Mouse (Mus musculus) embryonic facial prominence, embryonic 10.5 days (tissue): ENCODE data around the gene Gm2a. TPM values are rescaled to one million over a fixed set of nuclear protein-coding genes. Genes with fewer than 3 reads are reported as not detected.

Source experiments
- DNase-seq: peaks from one replicate; pipeline ENCODE4 v3.0.0-alpha.2; 2017; ENCODE audit warnings: low spot score
- H3K27ac ChIP-seq: fragments of 300-500 bp; sonication (generic); replicated peaks from 2 replicates; pipeline ENCODE4 v1.5.1; 2016; ENCODE audit warnings: mild to moderate bottlenecking
- H3K27me3 ChIP-seq: fragments of 300-500 bp; sonication (generic); replicated peaks from 2 replicates; pipeline ENCODE4 v1.6.1; 2016; ENCODE audit warnings: low read depth, mild to moderate bottlenecking; ENCODE audit not compliant: poor library complexity, severe bottlenecking
- H3K36me3 ChIP-seq: fragments of 300-500 bp; sonication (generic); replicated peaks from 2 replicates; pipeline ENCODE4 v1.6.1; 2016; ENCODE audit warnings: mild to moderate bottlenecking, moderate library complexity
- H3K4me1 ChIP-seq: fragments of 300-500 bp; sonication (generic); 2 replicates; pipeline ENCODE4 v1.6.1; 2016
- H3K4me3 ChIP-seq: fragments of 300-500 bp; sonication (generic); 2 replicates; pipeline ENCODE4 v1.5.1; 2016; ENCODE audit warnings: mild to moderate bottlenecking, moderate library complexity
- H3K9me3 ChIP-seq: fragments of 300-500 bp; sonication (generic); 2 replicates; pipeline ENCODE4 v1.6.1; 2016; ENCODE audit warnings: mild to moderate bottlenecking
- WGBS: fragments of 180-500 bp; shearing (Covaris S2); methylation state at CpG from one replicate; pipeline ENCODE4 v1.1.7; 2016; 5-methylcytosine and 5-hydroxymethylcytosine counted together
- polyA plus RNA-seq: library from polyadenylated mRNA; unstranded; fragments of >200 nt; fragmentation: Nextera tagmentation; extraction: Ambion mirVana; gene quantifications from 2 replicates; pipeline ENCODE4 v1.2.1, GENCODE M21; 2016

The Gm2a gene
- 7.2 and 7.3 TPM in 2 replicates for polyA plus RNA-seq

DNA sequence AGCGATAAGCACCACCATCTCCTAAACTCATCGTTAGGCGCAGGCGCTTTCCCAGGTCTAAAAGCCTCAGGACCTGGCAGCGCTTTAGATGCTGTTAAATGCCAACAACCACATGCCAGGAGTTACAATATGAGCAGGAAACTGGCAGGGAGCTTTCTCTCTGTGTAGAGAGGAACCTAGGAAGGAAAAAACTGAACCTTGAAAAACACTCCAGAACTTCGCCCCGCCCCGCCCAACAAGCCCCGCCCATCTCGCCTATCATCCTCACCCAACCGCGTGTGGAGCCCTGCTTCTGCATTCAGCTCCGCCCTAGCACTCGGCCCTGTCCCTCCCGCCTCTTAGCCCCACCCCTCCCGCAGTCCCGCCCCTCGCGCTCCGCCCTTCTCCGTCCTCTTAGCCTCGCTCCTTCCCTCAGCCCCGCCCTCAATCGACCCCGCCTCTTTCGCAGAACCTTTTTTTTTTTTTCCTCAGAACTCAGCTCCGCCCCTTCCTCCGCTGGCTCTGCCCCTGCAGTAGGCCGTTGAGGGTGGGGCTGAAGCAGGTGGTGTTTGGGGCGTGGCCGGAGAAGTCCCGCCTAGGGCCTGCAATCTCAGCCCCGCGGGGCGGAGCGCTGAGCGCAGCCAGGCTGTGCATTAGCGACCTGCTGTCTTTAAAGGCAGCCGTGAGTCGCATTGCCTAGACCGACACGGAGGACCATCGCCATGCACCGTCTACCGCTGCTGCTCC is at the start of gene Gm2a:
Gm2a (plus strand) TSS at position 653 of the 726 bp plus-strand sequence.
- peak; percentile 99 for DNase-seq
- H3K9me3 ChIP-seq: no peaks in the 10 kb centered on the region
- peak within 1 kb of the TSS; percentile 79 for H3K27ac ChIP-seq
- no peaks in the 10 kb centered on the region for H3K36me3 ChIP-seq
- H3K4me1 ChIP-seq: peaks cover 15% of the 10 kb centered on the region
- 2% methylated on average over 45 of the region's 45 CpGs for whole genome bisulfite sequencing
- H3K27me3 ChIP-seq: peaks cover 8% of the 10 kb centered on the region; the same call in 1 of the 2 replicates
- H3K4me3 ChIP-seq: peak within 1 kb of the TSS; percentile 69

DNA sequence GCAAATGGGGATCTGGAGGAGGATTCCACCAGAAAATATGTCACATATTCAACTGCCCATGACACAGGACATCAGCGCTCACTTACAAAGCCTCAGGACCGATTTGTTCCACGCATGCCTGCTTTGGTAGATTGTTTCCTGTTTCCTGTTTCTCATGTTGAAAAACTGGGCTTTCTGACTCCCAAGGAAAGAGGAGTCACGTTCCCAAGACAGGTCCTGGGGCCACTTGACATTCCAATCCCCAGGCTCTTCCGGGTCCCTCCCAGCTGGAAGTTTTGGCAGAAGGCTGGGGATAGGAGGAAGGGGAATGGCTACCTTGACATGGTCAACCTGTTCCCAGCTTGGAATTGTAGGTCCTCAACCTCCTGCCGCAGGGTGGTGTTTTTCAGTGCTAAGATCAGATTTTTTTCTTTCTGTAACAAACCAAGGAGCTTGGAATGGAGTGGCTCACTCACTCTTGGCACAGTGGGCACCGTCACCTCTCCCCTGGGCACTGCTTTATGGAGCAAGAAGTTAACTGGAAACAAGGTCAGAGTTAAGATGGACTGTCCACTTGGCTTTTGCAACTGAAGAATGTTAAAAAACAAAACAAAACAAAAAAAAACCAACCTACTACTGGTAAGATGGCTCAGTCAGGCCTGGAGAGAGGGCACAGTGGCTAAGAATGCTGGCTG is 46.9 kb upstream of the Gm2a start:
- Histone ChIP-seq H3K36me3 (no peaks in the 10 kb centered on the region), H3K9me3 (no peaks in the 10 kb centered on the region), H3K4me1 (no peaks in the 10 kb centered on the region), H3K27me3 (no peaks in the 10 kb centered on the region), H3K27ac (no peak overlapping the region), H3K4me3 (no peak overlapping the region)
- WGBS: 69% methylated on average over 7 of the region's 7 CpGs
- no peak for DNase-seq

GRCm38 (mm10) chr11:55057511-55057910 is 40.4 kb upstream of the Gm2a start:
- Histone ChIP-seq H3K4me3 (no peak overlapping the region), H3K9me3 (no peaks in the 10 kb centered on the region)
- WGBS: 81% methylated on average over 3 of the region's 3 CpGs

GRCm38 (mm10) chr11:55060802-55061201 is 37.1 kb upstream of the Gm2a start:
- DNase-seq: no peak
- Histone ChIP-seq H3K27ac (no peak overlapping the region), H3K4me1 (peaks cover 9% of the 10 kb centered on the region), H3K9me3 (no peaks in the 10 kb centered on the region), H3K4me3 (no peak overlapping the region), H3K36me3 (no peaks in the 10 kb centered on the region), H3K27me3 (no peaks in the 10 kb centered on the region)
- WGBS: 91% methylated on average over 5 of the region's 5 CpGs

More at GRCm38 (mm10) chr11:55057511-55057910, 40.4 kb upstream of the Gm2a start:
- H3K4me1 ChIP-seq: peaks cover under 1% of the 10 kb centered on the region; the same call in 1 of the 2 replicates
- no peak overlapping the region for H3K27ac ChIP-seq
- H3K36me3 ChIP-seq: no peaks in the 10 kb centered on the region
- no peak for DNase-seq
- H3K27me3 ChIP-seq: no peaks in the 10 kb centered on the region

- H3K9me3 ChIP-seq: no peaks in the 10 kb centered on the region
- H3K27ac ChIP-seq: no peak overlapping the region
- peaks cover 9% of the 10 kb centered on the region for H3K4me1 ChIP-seq
- no peak for DNase-seq
- H3K4me3 ChIP-seq: no peak overlapping the region
- WGBS: 41% methylated on average over 5 of the region's 5 CpGs
- H3K36me3 ChIP-seq: no peaks in the 10 kb centered on the region
- H3K27me3 ChIP-seq: no peaks in the 10 kb centered on the region
Observed at GRCm38 (mm10) chr11:55062856-55063255, 35.1 kb upstream of the Gm2a start.

DNA sequence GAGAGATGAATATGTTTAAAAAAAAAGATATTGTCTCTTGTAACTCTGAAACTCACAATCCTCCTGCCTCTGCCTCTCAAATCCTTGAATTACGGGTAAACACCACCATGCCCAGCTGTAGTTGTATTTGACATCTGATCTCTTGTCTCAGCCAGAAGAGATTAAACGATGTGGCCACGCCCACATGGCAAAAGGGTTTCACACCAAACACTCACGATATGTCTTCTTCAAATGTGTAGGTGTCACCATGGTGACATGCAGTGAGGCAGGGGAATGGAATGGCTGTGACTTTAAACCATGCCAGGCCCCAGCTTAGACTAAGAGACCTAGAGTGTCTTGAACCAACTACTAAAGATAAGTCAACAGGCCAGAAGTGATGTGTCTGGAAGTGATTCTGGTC is 31.0 kb upstream of the Gm2a start:
- Histone ChIP-seq H3K27me3 (no peaks in the 10 kb centered on the region), H3K27ac (no peak overlapping the region), H3K4me3 (no peak overlapping the region), H3K9me3 (no peaks in the 10 kb centered on the region), H3K4me1 (peaks cover 13% of the 10 kb centered on the region), H3K36me3 (no peaks in the 10 kb centered on the region)
- 67% methylated on average over 4 of the region's 4 CpGs for WGBS
- DNase-seq: no peak

DNA sequence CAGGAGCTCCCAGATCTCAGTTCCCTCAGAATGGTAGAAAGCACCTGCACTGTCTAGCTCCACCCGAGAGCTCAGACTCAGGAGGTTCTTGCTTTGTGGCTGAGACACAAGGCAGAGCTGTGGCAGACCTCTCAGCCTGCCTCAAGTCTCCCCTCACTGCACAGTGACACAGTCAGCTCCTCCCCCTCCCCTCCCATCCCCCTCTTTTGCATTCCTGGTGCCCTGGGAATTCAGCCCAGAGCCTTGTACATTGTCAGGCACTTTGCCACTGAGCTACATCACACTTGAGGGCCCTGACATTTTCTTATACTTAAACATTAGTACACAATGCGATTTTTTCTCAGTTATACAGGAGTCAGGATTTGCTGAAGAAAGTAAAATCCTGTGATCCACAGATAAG is 28.9 kb upstream of the Gm2a start:
- WGBS: 56% methylated on average over 2 of the region's 2 CpGs
- no peaks in the 10 kb centered on the region for H3K27me3 ChIP-seq
- no peak overlapping the region for H3K4me3 ChIP-seq
- no peak overlapping the region for H3K27ac ChIP-seq
- H3K36me3 ChIP-seq: no peaks in the 10 kb centered on the region
- peaks cover 10% of the 10 kb centered on the region; the same call in 1 of the 2 replicates for H3K4me1 ChIP-seq
- no peak for DNase-seq
- no peaks in the 10 kb centered on the region for H3K9me3 ChIP-seq

DNA sequence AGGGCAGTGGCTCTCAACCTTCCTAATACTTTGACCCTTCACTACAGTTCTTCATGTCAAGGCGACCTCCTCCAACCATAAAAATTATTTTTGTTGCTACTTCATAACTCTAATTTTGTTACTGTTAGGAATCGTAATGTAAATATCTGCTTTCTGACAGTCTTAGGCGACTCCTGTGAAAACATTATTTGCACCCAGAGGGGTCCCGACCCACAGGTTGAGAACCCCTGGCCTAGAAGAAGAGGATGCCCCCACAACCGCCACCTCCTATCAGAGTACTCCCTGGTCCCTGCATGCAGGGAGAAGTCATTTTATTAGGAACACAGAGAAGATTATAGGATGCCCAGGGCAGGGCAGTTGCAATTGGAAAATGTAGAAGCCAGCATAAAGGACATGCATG is 26.6 kb upstream of the Gm2a start:
- Histone ChIP-seq H3K36me3 (no peaks in the 10 kb centered on the region), H3K4me1 (peaks cover 10% of the 10 kb centered on the region; the same call in 1 of the 2 replicates), H3K27me3 (0 out of 2 replicates have a peak, but pooled peaks cover 9% of the 10 kb centered on the region), H3K4me3 (no peak overlapping the region), H3K9me3 (no peaks in the 10 kb centered on the region), H3K27ac (no peak overlapping the region)
- DNase-seq: no peak
- WGBS: 87% methylated on average over 5 of the region's 5 CpGs

- H3K4me3 ChIP-seq: no peak overlapping the region
- peaks cover 20% of the 10 kb centered on the region for H3K27me3 ChIP-seq
- H3K9me3 ChIP-seq: no peaks in the 10 kb centered on the region
- 87% methylated on average over 8 of the region's 8 CpGs for WGBS
- H3K4me1 ChIP-seq: peaks cover 20% of the 10 kb centered on the region
- no peaks in the 10 kb centered on the region for H3K36me3 ChIP-seq
- H3K27ac ChIP-seq: no peak overlapping the region
- no peak for DNase-seq
Observed at GRCm38 (mm10) chr11:55072467-55072866, 25.4 kb upstream of the Gm2a start.

- no peaks in the 10 kb centered on the region for H3K36me3 ChIP-seq
- H3K4me1 ChIP-seq: peaks cover 27% of the 10 kb centered on the region
- peaks cover 27% of the 10 kb centered on the region for H3K27me3 ChIP-seq
- H3K27ac ChIP-seq: no peak overlapping the region
- 71% methylated on average over 10 of the region's 10 CpGs for WGBS
- H3K4me3 ChIP-seq: no peak overlapping the region
- no peaks in the 10 kb centered on the region for H3K9me3 ChIP-seq
- DNase-seq: no peak
Observed at GRCm38 (mm10) chr11:55073191-55073590, 24.7 kb upstream of the Gm2a start.

DNA sequence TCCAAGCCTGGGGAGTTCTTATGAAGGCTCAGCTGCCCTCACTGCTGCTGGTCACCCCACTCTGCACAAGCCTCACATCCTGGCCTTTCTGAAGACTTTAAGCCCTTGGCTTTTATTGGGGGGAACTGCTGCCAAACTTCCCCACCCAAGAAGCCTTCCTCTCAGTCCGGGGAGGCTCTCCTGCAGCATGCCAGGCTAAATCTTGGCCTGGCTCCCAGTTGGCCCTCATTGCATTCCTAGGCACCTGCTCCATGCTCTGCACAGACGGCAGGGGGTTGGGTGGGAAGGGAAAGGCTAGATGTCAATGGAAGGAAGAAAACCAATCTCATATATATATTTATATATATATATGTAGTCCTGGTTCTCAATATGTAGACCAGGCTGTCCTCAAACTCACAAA is 22.3 kb upstream of the Gm2a start:
- H3K9me3 ChIP-seq: no peaks in the 10 kb centered on the region
- whole genome bisulfite sequencing: 79% methylated on average over 2 of the region's 2 CpGs
- no peak overlapping the region for H3K4me3 ChIP-seq
- peaks cover 44% of the 10 kb centered on the region for H3K27me3 ChIP-seq
- no peak overlapping the region for H3K27ac ChIP-seq
- DNase-seq: no peak
- no peaks in the 10 kb centered on the region for H3K36me3 ChIP-seq
- H3K4me1 ChIP-seq: peaks cover 26% of the 10 kb centered on the region

GRCm38 (mm10) chr11:55076234-55076633 is 21.7 kb upstream of the Gm2a start:
- H3K9me3 ChIP-seq: no peaks in the 10 kb centered on the region
- H3K4me1 ChIP-seq: peaks cover 26% of the 10 kb centered on the region
- H3K27ac ChIP-seq: no peak overlapping the region
- peaks cover 44% of the 10 kb centered on the region for H3K27me3 ChIP-seq
- H3K4me3 ChIP-seq: no peak overlapping the region
- no peak for DNase-seq
- no peaks in the 10 kb centered on the region for H3K36me3 ChIP-seq
- WGBS: 84% methylated on average over 5 of the region's 5 CpGs
